Mouse (Mus musculus): ENCODE measurements around the gene Tor1aip2.

Gene Tor1aip2

GRCm38 (mm10) chr1:156041451-156042241, 6.4 kb downstream of the Tor1aip2 start:
- peak; percentile 56 for DNase-seq (ENCODE audit: low read depth, low spot score)

DNA sequence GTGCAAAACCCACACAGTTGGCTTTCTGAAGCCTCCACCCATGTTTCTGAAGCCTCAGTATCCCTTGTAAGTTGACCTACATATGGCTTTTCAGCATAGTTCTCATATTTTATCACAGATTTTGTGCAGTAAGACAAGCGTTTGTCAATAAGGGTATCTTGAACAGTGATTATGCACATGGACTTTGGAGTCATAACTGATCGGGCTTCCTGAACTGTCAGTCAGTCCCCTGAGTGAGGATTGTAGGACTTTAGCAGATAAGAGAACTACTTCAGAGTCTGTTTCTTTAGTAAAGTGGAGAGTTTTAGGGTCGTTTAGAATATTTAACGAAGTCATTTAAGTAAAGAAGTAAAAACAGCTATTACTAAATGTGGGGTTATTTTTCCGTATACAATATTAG, 7.3 kb downstream of the Tor1aip2 start:
- DNase-seq (ENCODE audit: low read depth, low spot score) = no peak

- peak; percentile 90 for DNase-seq (ENCODE audit: low read depth, low spot score)
Observed at GRCm38 (mm10) chr1:156043027-156043426, 7.8 kb downstream of the Tor1aip2 start.

GRCm38 (mm10) chr1:156044211-156044611, 9.0 kb downstream of the Tor1aip2 start:
- no peak for DNase-seq (ENCODE audit: low read depth, low spot score)

- DNase-seq (ENCODE audit: low read depth, low spot score) = no peak
Observed at GRCm38 (mm10) chr1:156046688-156047087, 11.5 kb downstream of the Tor1aip2 start.

DNA sequence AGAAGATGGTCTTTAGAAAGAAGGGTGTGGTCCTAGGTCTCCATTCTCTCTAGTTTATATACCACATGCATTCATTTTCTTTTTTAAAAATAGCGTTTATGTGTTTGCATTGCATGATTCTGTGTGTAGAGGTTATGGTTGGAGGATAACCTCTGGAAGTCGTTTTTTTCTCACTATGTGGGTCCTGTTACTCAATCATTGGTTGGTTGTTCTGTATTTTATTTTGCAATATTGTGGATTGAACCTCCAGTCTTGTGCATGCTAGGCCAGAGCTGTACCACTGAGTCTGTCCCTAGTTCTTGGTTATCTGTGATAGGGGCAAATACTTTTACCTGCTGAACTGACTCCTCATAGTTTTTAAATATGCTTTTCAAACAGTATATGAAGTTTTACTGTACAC, 23.0 kb downstream of the Tor1aip2 start:
- no peak for DNase-seq (ENCODE audit: low read depth, low spot score)

DNA sequence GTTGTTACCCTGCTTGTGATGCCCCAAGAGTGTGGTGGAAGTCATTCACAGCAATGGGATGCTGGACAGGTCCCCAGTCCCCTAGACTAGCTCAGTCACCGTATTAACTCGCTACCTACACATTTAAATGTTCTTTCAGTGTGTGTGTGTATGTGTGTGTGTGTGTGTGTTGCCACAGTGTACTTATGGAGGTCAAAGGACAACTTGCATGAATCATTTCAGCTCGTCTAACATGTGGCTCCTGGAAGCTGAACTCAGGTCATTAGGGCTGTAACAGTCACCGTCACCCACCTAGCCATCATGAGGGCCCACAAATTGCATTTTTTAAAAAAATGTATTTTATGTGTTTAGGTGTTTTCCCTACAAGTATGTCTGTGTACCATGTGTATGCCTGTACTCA, 27.0 kb downstream of the Tor1aip2 start:
- no peak for DNase-seq (ENCODE audit: low read depth, low spot score)

GRCm38 (mm10) chr1:156066133-156066532, 30.9 kb downstream of the Tor1aip2 start:
- DNase-seq (ENCODE audit: low read depth, low spot score) = no peak

GRCm38 (mm10) chr1:156070106-156070505, 34.9 kb downstream of the Tor1aip2 start:
- no peak for DNase-seq (ENCODE audit: low read depth, low spot score)

- DNase-seq (ENCODE audit: low read depth, low spot score) = peak; percentile 62
Observed at GRCm38 (mm10) chr1:156073169-156073821, 38.1 kb downstream of the Tor1aip2 start.

DNA sequence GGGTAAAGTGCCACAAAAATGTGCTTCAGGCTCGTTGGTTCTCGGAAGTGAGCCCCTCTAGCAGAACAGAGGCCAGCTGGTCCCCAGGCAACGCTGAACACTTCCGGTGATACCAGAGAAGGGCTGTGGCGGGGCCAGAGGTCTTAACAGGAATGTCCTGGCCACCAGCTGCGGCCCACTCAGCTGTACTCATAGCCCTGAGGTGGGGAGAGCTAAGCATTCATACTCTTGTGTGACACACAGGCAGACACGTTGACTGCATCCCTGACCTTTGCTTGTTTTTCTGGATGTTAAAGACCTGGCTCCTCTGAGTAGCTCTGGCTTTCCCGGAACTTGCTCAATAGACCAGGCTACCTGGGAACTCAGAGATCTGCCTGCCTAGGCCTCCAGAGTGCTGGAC, 39.4 kb downstream of the Tor1aip2 start:
- DNase-seq (ENCODE audit: low read depth, low spot score) = no peak

GRCm38 (mm10) chr1:156076474-156076873, 41.3 kb downstream of the Tor1aip2 start:
- DNase-seq (ENCODE audit: low read depth, low spot score) = peak; percentile 92

- DNase-seq (ENCODE audit: low read depth, low spot score) = no peak
Observed at GRCm38 (mm10) chr1:156077655-156078054, 42.5 kb downstream of the Tor1aip2 start.

DNA sequence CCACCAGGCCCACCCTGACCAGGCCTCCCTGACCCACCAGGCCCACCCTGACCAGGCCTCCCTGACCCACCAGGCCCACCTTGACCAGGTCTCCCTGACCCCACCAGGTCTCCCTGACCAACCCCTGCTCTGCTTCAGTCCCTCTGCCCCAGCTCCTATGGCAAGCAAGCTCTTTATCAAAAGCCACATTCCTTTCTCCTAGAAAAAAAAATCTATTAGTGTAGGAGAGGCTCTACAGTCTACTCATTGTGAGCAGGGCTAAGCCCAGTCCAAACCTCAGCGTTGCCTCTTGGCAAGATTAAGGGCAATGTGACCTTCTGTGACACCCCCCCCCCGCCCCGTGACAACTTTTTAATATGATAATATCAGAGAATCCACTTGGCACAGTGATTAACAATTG, 49.4 kb downstream of the Tor1aip2 start:
- no peak for DNase-seq (ENCODE audit: low read depth, low spot score)

GRCm38 (mm10) chr1:156085770-156086169, 50.6 kb downstream of the Tor1aip2 start:
- peak; percentile 64 for DNase-seq (ENCODE audit: low read depth, low spot score)

- no peak for DNase-seq (ENCODE audit: low read depth, low spot score)
Observed at GRCm38 (mm10) chr1:156087586-156087985, 52.4 kb downstream of the Tor1aip2 start.

DNA sequence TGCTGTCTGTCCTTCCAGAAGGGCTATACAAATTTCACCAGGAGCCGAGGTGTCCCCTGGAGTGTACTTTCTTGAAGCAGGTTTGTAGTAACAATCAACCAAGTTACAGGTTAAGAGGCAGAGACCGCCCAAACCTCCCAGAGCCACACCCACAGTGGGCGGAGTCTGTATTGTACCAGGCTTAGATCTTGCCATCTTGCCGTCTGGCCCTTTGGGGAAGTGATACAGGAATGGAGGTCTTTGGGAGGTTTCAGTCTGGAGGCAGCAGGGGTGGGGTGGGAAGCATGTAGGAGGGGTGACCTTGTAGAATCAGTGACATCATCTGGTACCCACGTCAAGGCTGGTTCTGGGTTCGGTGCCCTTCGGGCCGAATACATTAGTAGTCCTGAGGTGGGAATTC, 54.4 kb downstream of the Tor1aip2 start:
- DNase-seq (ENCODE audit: low read depth, low spot score) = peak; percentile 73

GRCm38 (mm10) chr1:156090042-156090441, 54.8 kb downstream of the Tor1aip2 start:
- DNase-seq (ENCODE audit: low read depth, low spot score) = no peak

DNA sequence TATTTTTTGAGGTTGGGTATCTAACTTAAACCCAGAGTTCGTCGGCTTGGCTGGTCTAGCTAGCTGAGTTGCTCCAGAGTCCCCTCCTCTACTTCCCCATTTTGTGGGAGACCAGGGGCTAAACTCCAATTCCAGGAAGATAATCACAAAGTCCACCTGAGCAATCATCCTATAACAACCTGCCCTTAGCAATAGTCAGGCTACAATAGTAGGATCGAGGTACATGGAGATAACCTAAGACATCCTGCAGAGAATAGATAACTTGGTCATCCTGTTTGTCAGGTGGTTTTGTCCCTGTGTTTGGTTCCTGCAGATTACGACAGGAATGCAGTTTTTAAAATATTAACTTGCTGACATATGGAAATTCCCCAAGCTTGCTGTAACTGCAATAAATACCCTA, 56.6 kb downstream of the Tor1aip2 start:
- no peak for DNase-seq (ENCODE audit: low read depth, low spot score)

DNA sequence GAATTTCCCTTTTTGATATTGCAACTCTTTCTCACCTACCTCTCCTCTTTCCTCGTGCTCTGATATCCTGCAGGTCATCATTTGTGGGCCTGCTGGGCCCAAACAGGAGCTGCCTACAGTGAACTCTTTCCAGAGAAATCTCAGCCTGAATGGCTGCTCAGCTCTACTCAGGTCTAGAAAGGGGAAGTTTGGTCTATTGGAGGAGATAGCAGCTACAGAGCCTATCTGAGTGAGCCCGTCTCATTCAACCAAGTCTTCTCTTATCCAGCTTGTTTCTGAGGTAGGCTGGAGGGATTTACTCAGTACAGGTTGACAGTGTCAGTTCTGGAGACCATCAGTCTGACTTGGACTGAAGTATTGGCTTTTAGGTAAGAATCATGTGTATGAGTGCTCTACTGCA, 68.6 kb downstream of the Tor1aip2 start:
- DNase-seq (ENCODE audit: low read depth, low spot score) = no peak

DNA sequence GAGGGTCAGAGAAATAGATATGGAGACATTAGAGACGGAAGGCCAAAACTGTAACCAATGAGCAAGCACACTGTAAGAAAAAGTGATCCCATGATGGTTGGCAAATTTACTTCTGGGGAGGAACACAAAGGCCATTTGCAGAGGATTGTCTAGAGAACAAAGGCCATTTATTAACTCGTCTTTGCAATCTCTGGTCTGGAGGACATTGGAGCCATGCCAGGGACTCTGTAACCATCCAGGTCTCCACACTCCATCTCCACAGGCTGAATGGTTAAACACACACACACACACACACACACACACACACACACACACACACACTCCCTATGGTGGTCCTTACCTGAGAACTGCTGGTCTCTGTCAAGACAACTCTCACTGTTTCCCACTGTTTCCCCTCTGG, 70.2 kb downstream of the Tor1aip2 start:
- no peak for DNase-seq (ENCODE audit: low read depth, low spot score)

DNA sequence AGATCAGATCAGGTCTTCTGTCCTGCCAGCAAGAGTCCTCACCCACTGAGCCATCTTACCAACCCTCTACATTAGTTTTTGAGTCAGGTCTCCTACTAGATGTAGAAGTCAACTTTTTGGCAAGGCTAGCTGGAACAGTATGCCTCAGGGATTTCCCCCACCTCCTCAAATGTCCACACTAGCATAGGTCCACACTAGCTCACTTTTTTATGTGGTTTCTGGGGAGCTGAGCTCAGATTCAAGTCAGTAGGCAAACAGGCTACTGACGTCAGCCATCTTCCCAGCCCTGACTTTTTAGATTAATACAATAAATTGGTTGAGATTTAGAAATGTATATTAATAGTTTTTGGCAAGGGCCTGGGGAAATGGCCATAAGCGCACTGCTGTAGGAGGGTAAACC, 72.2 kb downstream of the Tor1aip2 start:
- no peak for DNase-seq (ENCODE audit: low read depth, low spot score)

DNA sequence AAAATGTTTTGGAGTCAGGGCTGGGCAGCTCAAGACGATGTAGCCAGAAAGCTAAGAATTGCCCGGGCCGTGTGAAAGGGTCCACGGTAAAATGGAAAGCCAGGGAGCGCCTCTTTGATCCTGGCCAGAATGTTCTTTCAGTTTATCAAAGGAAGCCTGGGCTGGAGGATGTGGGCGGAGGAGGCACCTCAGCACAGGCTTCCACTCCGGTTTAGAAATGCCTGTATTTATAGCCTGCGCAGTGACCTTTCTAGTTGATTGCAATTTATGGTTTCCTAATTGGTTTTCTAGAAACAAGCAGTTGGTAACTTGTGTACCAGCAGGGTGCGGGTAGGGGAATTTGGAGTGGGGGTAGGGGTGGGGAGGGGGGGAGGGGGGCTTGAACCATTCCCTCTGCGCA, 73.2 kb downstream of the Tor1aip2 start:
- DNase-seq (ENCODE audit: low read depth, low spot score) = no peak
